In genomic region chr3:97657655-97658411, GRCm38 (mm10) we compare ENCODE assay signal across 7 mouse cellular contexts. TPM values are rescaled to one million over a fixed set of nuclear protein-coding genes. Genes with fewer than 3 reads are reported as not detected.
DNase-seq lines count a peak whose midpoint lies in the region; ATAC-seq lines count a peak whose summit lies in the region.

Gene Prkab2, plus strand, starts transcription at chr3:97658193.

- peaks cover 4% of the 10 kb centered on the region; the same call in 1 of the 2 replicates for H3K9me3 ChIP-seq in intestine, embryonic 16.5 days (ENCODE audit: control insufficient read depth, low read length)
- no peaks in the 10 kb centered on the region; the same call in 1 of the 2 replicates for H3K9me3 ChIP-seq in midbrain, embryonic 11.5 days (ENCODE audit: control insufficient read depth, low read length)

- peaks cover 16% of the 10 kb centered on the region for H3K4me1 ChIP-seq in intestine, embryonic 16.5 days (ENCODE audit: control insufficient read depth, insufficient read depth, low read length)
- peaks cover 10% of the 10 kb centered on the region for H3K4me1 ChIP-seq in midbrain, embryonic 11.5 days (ENCODE audit: control insufficient read depth, insufficient read depth, low read length)

- peak within 1 kb of the TSS; percentile 80 for H3K4me2 ChIP-seq in intestine, embryonic 16.5 days (ENCODE audit: low read depth, low read length)
- peak within 1 kb of the TSS; percentile 76 for H3K4me2 ChIP-seq in midbrain, embryonic 11.5 days

- peak within 1 kb of the TSS; percentile 92 for H3K4me3 ChIP-seq in intestine, embryonic 16.5 days (ENCODE audit: low read length)
- peak within 1 kb of the TSS; percentile 83 for H3K4me3 ChIP-seq in midbrain, embryonic 11.5 days (ENCODE audit: low read depth, low read length)

- H3K27ac ChIP-seq in intestine, embryonic 16.5 days (ENCODE audit: low read length), result peak within 1 kb of the TSS; percentile 50; the same call in 1 of the 2 replicates
- no peak within 1 kb of the TSS for H3K27ac ChIP-seq in midbrain, embryonic 11.5 days (ENCODE audit: low read depth, low read length)

- intact Hi-C loops in left cerebral cortex, postnatal 36 days (cut with DNase I), result loop anchor here (1.0 to 10.0 kb wide), 2 partner anchors 48 to 433 kb away; partner anchors contain the start of gene Chd1l

- ATAC-seq in intestine, embryonic 16.5 days, result peak; percentile 96
- peak; percentile 98 for ATAC-seq in midbrain, embryonic 11.5 days (ENCODE audit: low FRiP score)

- WGBS in intestine, embryonic 16.5 days, result 2% methylated on average over 51 of the region's 51 CpGs
- 3% methylated on average over 49 of the region's 51 CpGs for WGBS in midbrain, embryonic 11.5 days

- peak; percentile 98 for DNase-seq in adrenal gland, adult 8-10 months
- peak; percentile 100 for DNase-seq in embryo, embryonic 9.5 days (ENCODE audit: extremely low spot score)
- DNase-seq in gastrocnemius, postnatal 4 days (ENCODE audit: low spot score in 2 of 2), result peak; percentile 99
- peak; percentile 97 to 98 for DNase-seq in left cerebral cortex, postnatal 36 days (ENCODE audit: low spot score in 2 of 2)
- DNase-seq in midbrain, embryonic 11.5 days (ENCODE audit: low spot score, missing footprints), result peak; percentile 100
- peak; percentile 98 for DNase-seq in skeletal muscle tissue, adult 2 months (ENCODE audit: low read depth, low spot score)

- H3K27me3 ChIP-seq in intestine, embryonic 16.5 days (replicated peaks; ENCODE audit: control insufficient read depth, insufficient read depth, low read length), result no peaks in the 10 kb centered on the region
- no peaks in the 10 kb centered on the region for H3K27me3 ChIP-seq in midbrain, embryonic 11.5 days (ENCODE audit: control insufficient read depth, insufficient read depth, low read length)

- peak within 1 kb of the TSS; percentile 83 for H3K9ac ChIP-seq in intestine, embryonic 16.5 days (ENCODE audit: low read depth, low read length)
- H3K9ac ChIP-seq in midbrain, embryonic 11.5 days (ENCODE audit: low read length), result peak within 1 kb of the TSS; percentile 74

- peaks cover 5% of the 10 kb centered on the region; the same call in 1 of the 2 replicates for H3K36me3 ChIP-seq in intestine, embryonic 16.5 days (ENCODE audit: control insufficient read depth, insufficient read depth, low read length)
- H3K36me3 ChIP-seq in midbrain, embryonic 11.5 days (ENCODE audit: control insufficient read depth, insufficient read depth, low read length), result no peaks in the 10 kb centered on the region

RNA-seq across cellular contexts. Expression of gene Prkab2, which starts in this region (rescaled TPM):
- total RNA-seq in adrenal gland, adult 8-10 months (2022), result 10 to 100 TPM in 2 of 4 experiments, 1 to 10 TPM in 2; 7.0 to 13.1 (median 10.2) TPM
- total RNA-seq in gastrocnemius, postnatal 4 days (2021), result 10 to 100 TPM; 32.1 to 32.2 TPM
- 5.5 and 5.8 TPM in 2 replicates for polyA plus RNA-seq in intestine, embryonic 16.5 days (2015; fragmentation: Nextera tagmentation; extraction: Ambion mirVana)
- total RNA-seq in left cerebral cortex, postnatal 36 days (2021), result 10 to 100 TPM; 26.4 to 30.8 TPM
- polyA plus RNA-seq in midbrain, embryonic 11.5 days (2014; fragmentation: Nextera tagmentation; extraction: Ambion mirVana), result 6.4 and 6.9 TPM in 2 replicates
